Mouse (Mus musculus) E14TG2a.4 (cell line): Measurements from ENCODE around the gene Tmem251.

Experiments
- H3K27me3 ChIP-seq: 2 replicates; pipeline ENCODE4 v1.6.1; 2014; ENCODE audit warnings: low read length, control low read depth; ENCODE audit not compliant: insufficient read depth
- H3K36me3 ChIP-seq: 2 replicates; pipeline ENCODE4 v1.6.1; 2014; ENCODE audit warnings: low read length, control low read depth; ENCODE audit not compliant: insufficient read depth
- H3K4me1 ChIP-seq: replicated peaks from 2 replicates; pipeline ENCODE4 v1.6.1; 2014; ENCODE audit warnings: low read depth, low read length, control low read depth
- H3K4me3 ChIP-seq: replicated peaks from 2 replicates; pipeline ENCODE4 v1.5.1; 2014; ENCODE audit warnings: mild to moderate bottlenecking, low read length
- H3K9me3 ChIP-seq: 2 replicates; pipeline ENCODE4 v1.6.1; 2014; ENCODE audit warnings: low read length, control low read depth
- CTCF ChIP-seq: conservative IDR thresholded peaks from 2 replicates; pipeline ENCODE4 v1.5.1; 2014; ENCODE audit warnings: low read length
- NANOG ChIP-seq: IDR thresholded peaks from 2 replicates; pipeline ENCODE4 v1.6.1; 2014; ENCODE audit warnings: borderline replicate concordance, low read length, mixed read lengths
- POU5F1 ChIP-seq: IDR thresholded peaks from 2 replicates; pipeline ENCODE4 v1.6.1; 2014; ENCODE audit warnings: low read length, borderline replicate concordance

The Tmem251 gene

DNA sequence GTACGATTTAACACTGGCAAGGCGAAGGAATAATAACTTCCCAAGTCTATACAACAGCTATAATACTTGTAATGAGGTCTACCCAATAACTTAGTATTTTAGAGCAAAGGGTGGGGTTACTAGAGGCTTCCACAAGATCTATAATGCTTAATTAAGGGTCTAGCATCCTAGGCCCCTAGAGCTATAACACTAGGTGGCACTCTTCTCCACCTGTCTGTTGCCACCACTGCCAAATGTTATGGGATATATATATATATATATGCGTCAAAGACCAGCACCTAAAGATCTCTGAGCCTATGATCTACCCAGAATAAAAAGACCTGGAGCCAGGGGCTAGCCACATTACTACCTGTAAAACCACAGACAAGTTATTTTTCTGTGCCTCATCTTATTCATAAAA, 3.3 kb upstream of the Tmem251 start:
- no peak overlapping the region for H3K4me3 ChIP-seq
- H3K4me1 ChIP-seq = peaks cover 26% of the 10 kb centered on the region
- H3K27me3 ChIP-seq = no peaks in the 10 kb centered on the region
- no peaks in the 10 kb centered on the region for H3K9me3 ChIP-seq
- H3K36me3 ChIP-seq = peaks cover 21% of the 10 kb centered on the region
- TF ChIP-seq CTCF = peak; percentile 41
- TF ChIP-seq POU5F1 = no peak
- TF ChIP-seq NANOG = no peak

DNA sequence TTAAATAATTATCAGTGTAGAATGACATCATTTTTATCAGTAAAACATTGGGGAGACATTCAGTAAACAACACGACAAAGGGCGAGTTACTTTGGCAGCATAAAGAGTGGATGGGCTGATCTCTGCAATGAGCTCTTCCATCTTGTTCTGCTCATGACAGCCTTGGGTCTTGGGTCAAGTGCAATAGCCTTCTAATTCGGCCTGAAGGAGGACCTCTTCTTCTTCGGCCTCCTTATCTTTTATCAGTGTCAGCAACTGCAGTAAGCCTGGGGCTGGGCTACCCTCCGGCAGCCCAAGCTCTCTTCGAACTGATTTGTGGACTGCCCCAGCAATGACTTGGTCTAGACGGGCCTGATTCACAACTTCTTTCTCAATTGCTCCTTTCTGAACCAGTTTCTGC, 1.5 kb upstream of the Tmem251 start:
- no peaks in the 10 kb centered on the region for H3K27me3 ChIP-seq
- H3K4me3 ChIP-seq = no peak overlapping the region
- TF ChIP-seq NANOG = no peak
- no peak for TF ChIP-seq CTCF
- TF ChIP-seq POU5F1 = no peak
- peaks cover 38% of the 10 kb centered on the region for H3K36me3 ChIP-seq
- no peaks in the 10 kb centered on the region for H3K9me3 ChIP-seq
- H3K4me1 ChIP-seq = peaks cover 36% of the 10 kb centered on the region

DNA sequence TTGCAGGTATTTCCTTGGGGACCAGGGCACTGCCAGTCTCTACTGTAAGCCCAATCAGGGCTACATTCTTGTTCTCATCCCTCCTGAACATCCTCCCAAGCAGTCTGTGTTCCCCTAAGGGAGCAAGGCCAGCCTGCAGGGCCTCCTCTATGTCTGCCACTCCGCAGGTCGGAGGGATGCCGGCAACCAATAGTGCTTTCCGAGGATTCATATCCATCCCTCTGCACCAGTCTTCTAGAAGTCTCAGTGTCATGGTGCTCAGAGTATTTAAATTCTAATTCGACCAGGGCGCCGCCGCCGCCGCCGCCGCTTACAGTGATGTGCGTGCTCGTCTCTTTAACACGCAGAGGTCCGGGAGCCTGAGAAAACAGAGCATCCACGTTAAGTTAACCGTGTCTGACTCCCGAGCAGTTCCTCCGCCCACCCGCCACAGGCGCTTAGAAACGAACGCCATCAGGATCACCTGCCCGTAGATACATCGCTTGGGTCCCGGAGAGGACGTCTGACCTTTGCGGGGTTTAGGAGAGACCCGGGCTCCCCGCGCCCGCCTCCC, 450 bp upstream of the Tmem251 start:
- Histone ChIP-seq H3K4me3 (peak overlapping the region; percentile 92), H3K4me1 (peaks cover 42% of the 10 kb centered on the region), H3K27me3 (no peaks in the 10 kb centered on the region), H3K9me3 (no peaks in the 10 kb centered on the region), H3K36me3 (peaks cover 49% of the 10 kb centered on the region)
- TF ChIP-seq POU5F1 (no peak), NANOG (no peak), CTCF (no peak)

DNA sequence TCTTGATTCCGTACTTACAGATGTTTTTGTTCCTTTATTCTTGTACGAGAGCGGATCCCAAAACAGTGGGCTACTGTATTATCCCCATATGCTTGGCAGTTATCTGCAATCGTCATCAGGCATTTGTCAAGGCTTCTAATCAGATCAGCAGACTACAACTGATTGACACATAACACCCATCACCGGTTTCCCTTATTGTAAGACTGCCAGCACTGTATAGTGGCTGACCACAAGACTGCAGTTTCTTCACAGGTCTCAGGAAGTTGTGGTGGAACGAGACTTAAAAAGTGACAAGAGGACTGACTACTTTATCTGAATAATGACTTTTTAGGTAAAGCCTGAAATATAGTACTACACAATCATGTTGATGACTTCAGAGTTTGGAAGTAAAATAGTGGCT, 1.3 kb downstream of the Tmem251 start:
- peaks cover 64% of the 10 kb centered on the region for H3K36me3 ChIP-seq
- H3K4me3 ChIP-seq = peak overlapping the region; percentile 92
- H3K9me3 ChIP-seq = no peaks in the 10 kb centered on the region
- H3K27me3 ChIP-seq = no peaks in the 10 kb centered on the region
- peaks cover 53% of the 10 kb centered on the region for H3K4me1 ChIP-seq
- TF ChIP-seq CTCF (0 out of 2 replicates have a peak, but pooled peaks have one; percentile 3), NANOG (no peak)

DNA sequence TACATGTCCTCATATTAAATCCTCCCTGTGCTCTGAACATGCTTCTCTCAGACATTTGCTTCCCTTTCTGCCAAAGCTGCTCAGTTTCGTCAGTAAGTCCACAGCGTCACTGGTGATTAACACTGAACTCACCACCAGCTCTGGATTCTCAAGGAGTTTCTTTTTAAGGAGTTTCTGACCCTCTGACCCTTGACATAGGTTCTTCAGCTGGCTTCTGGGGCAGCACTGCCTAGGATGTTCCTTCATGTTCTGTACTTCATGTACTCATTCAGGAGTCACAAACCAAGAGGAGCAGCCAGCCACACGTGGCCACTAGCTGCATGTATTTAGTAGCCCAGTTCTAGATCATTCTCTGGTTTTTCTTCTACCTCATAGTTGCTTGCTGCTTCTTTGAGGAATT, 4.7 kb downstream of the Tmem251 start:
- H3K4me1 ChIP-seq = peaks cover 61% of the 10 kb centered on the region
- no peaks in the 10 kb centered on the region for H3K9me3 ChIP-seq
- no peak for TF ChIP-seq CTCF
- no peak for TF ChIP-seq NANOG
- TF ChIP-seq POU5F1 = no peak
- peaks cover 59% of the 10 kb centered on the region for H3K36me3 ChIP-seq
- H3K4me3 ChIP-seq = no peak overlapping the region
- H3K27me3 ChIP-seq = no peaks in the 10 kb centered on the region

DNA sequence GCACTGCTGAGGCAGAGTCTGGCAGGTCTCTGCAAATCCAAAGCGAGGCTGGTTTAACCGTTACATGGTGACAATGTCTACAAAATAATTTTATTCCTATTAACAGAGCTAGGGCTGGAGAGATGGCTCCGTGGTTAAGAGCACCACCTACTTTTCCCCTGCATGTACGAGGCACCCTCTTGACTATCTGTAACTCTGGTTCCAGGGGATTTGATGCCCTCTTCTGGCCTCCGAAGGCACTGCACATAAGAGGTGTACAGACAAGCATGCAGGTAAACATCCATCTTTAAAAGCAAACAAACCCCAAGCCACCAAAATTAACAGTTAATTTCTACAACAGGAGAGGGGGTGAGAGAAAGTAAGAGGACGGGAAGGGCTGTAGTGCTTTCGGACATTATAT, 12.7 kb downstream of the Tmem251 start:
- peak overlapping the region; percentile 98 for H3K4me3 ChIP-seq
- peak; percentile 75 for TF ChIP-seq CTCF
- no peak for TF ChIP-seq POU5F1
- no peaks in the 10 kb centered on the region for H3K27me3 ChIP-seq
- H3K4me1 ChIP-seq = peaks cover 63% of the 10 kb centered on the region
- H3K9me3 ChIP-seq = no peaks in the 10 kb centered on the region
- H3K36me3 ChIP-seq = peaks cover 40% of the 10 kb centered on the region

DNA sequence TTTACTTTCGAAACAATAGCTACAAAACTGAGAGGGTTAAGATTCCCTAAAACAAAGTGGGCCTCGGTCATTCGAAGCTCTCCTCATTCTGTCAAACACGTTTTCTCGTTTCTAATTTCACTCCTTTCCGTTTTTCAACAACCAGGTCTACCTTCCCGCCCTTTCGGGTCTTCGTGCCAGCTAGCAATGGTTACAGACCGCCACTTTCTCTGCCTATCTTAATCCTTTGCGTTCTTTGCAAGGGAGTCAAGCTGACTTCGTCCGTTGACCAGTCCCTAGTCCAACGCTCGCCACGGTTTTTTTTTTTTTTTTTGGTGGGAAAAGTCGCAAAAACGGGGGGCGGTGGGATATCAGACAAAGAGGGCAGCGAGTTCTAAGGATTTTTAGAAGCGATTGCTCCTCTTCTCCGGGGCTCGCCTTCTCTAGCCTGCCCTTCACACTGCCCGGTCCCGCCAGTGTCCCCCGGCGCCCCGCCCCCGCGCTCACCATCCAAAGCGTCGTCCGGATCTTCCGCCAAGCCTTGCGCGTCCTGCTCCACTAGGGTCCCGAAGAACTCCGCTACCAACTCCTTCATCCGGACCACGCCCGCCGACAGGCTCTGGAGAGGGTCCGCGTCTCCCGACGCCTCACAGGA, 13.6 kb downstream of the Tmem251 start:
- TF ChIP-seq CTCF (no peak), POU5F1 (no peak), NANOG (no peak)
- H3K36me3 ChIP-seq = peaks cover 46% of the 10 kb centered on the region
- H3K4me3 ChIP-seq = peak overlapping the region; percentile 98
- H3K4me1 ChIP-seq = peaks cover 64% of the 10 kb centered on the region
- H3K27me3 ChIP-seq = no peaks in the 10 kb centered on the region
- no peaks in the 10 kb centered on the region for H3K9me3 ChIP-seq

DNA sequence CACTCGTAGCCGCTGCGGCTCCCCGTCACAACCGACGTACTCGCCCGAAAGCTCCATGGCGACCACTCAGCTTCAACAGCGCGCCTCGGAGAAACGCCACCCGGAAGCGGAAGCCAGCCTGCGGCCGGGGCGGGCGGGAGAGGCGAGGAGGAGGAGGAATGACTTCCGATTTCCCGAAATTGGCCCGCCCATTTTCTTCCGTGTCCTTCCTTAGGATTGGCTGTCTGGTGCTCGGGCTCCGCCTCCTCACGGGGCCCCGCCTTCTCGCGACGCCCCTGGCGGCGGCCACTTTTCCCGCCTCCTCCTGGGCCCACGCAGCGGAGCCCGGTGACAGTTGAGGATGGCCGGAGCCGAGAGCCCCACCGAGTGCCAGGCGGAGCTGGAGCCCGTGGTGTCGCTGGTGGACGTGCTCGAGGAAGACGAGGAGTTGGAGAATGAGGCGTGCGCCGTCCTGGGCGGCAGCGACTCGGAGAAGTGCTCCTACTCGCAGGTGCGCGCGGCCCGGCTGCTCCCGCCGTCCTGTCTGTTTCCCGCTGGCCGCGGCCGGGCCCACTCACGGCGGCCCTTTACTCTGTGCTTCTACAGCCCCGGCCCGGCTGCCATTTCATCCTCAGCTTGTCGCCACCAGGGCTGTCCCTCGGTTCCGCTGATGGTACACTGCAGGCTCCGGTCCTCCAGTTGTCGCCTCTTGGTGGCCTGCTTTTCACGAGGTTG, 14.3 kb downstream of the Tmem251 start, which contains the start of the genes Gm28051, Gon7 and Ubr7:
TSS of gene Gm28051 (minus strand) at position 77 of the 714 bp plus-strand sequence.
TSS of gene Gon7 (minus strand) at position 115 of the 714 bp plus-strand sequence.
TSS of gene Ubr7 (plus strand) at position 279 of the 714 bp plus-strand sequence.
- H3K9me3 ChIP-seq = no peaks in the 10 kb centered on the region
- no peaks in the 10 kb centered on the region for H3K27me3 ChIP-seq
- H3K4me3 ChIP-seq = peak within 1 kb of the TSS; percentile 98
- TF ChIP-seq CTCF (no peak), NANOG (no peak), POU5F1 (no peak)
- peaks cover 64% of the 10 kb centered on the region for H3K4me1 ChIP-seq
- peaks cover 48% of the 10 kb centered on the region for H3K36me3 ChIP-seq

DNA sequence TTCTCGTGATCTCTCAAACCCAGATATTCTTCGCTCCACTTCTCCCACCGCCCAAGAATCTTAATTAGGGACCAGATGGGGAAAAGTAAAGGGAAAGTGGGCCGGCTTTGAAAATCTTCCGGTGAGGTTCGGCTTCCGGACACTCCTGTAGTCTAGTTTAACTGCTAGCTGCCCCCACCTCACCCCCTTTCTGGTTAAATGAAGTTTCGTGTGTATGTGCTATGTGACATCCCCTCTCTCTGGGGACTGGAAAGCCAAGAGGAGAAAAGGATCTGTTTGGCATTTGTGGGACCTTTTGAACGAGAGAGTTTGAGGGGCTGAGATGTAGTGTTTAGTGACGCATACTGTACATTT, 14.8 kb downstream of the Tmem251 start, which contains the start of gene Gm20604:
TSS of gene Gm20604 (minus strand) at position 270 of the 354 bp plus-strand sequence.
- TF ChIP-seq POU5F1 (no peak), CTCF (no peak)
- Histone ChIP-seq H3K9me3 (no peaks in the 10 kb centered on the region), H3K4me1 (peaks cover 65% of the 10 kb centered on the region), H3K27me3 (no peaks in the 10 kb centered on the region), H3K36me3 (peaks cover 51% of the 10 kb centered on the region), H3K4me3 (peak within 1 kb of the TSS; percentile 98)
